Mouse (Mus musculus): ENCODE measurements around the gene Gna15. TPM values are rescaled to one million over a fixed set of nuclear protein-coding genes. Genes with fewer than 3 reads are reported as not detected.

The Gna15 gene
- polyA plus RNA-seq, 1 experiment from 2014 or later, result 7.3 TPM

GRCm38 (mm10) chr10:81564216-81564615 is 40.2 kb upstream of the Gna15 start:
- Histone ChIP-seq H3K9me3 (replicated peaks) (no peaks in the 10 kb centered on the region), H3K27ac (peak overlapping the region; percentile 37), H3K9ac (peak overlapping the region; percentile 24; the same call in 1 of the 2 replicates), H3K36me3 (peaks cover 50% of the 10 kb centered on the region), H3K4me1 (peaks cover 78% of the 10 kb centered on the region), H3K4me3 (peak overlapping the region; percentile 14; the same call in 1 of the 2 replicates), H3K4me2 (peak overlapping the region; percentile 43), H3K27me3 (replicated peaks) (peaks cover 9% of the 10 kb centered on the region)
- WGBS (ENCODE audit: insufficient replicate concordance), result 27% methylated on average over 10 of the region's 10 CpGs
- ATAC-seq, result no peak

DNA sequence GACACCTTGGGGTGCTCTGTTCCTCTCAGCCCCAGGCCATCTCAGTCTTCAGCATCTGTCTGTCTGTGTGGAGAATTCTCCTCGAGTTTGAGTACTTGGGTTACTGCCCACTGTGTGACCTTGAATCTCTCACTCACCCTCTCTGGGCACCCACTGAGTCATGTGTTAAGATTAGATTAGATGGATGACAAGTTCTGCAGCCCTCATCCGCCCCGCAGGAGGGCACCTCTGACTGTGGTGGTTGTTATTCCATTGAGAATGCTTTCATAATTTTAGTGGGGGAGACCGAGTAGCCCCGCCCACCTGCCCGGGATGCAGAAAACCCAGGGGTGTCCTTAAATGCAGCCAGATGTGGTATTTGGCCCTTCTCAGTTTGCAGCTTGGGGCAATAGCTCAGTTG is 39.5 kb upstream of the Gna15 start:
- Histone ChIP-seq H3K9ac (peak overlapping the region; percentile 24; the same call in 1 of the 2 replicates), H3K4me2 (peak overlapping the region; percentile 43), H3K36me3 (peaks cover 50% of the 10 kb centered on the region), H3K9me3 (replicated peaks) (no peaks in the 10 kb centered on the region), H3K27me3 (replicated peaks) (peaks cover 2% of the 10 kb centered on the region; the same call in 1 of the 2 replicates), H3K4me3 (0 out of 2 replicates have a peak overlapping the region, but pooled peaks have one; percentile 14), H3K27ac (peak overlapping the region; percentile 37; the same call in 1 of the 2 replicates), H3K4me1 (peaks cover 77% of the 10 kb centered on the region)
- WGBS (ENCODE audit: insufficient replicate concordance), result 26% methylated on average over 6 of the region's 6 CpGs
- no peak for ATAC-seq

DNA sequence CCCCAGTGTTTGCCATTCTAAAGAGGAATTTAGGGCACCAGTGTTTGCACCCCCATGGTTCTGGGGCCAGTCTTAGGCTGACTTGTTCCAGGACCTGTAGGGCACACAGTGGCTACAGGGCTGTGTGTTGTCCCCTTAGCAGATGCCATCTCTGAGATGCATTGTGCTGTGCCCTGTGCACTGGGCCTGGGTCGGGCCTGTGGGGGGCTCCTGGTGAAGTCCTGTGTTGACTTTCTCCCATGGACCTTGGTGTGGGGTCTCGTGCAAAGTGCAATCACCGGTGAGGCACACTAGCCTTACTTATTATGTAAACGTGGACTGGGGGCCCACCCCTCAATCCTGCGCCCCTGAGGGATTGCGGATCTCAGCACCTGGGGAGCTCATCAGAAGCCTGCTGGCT is 38.4 kb upstream of the Gna15 start:
- Histone ChIP-seq H3K27ac (peak overlapping the region; percentile 28; the same call in 1 of the 2 replicates), H3K4me3 (no peak overlapping the region), H3K27me3 (replicated peaks) (no peaks in the 10 kb centered on the region; the same call in 1 of the 2 replicates), H3K4me1 (peaks cover 69% of the 10 kb centered on the region), H3K9me3 (replicated peaks) (no peaks in the 10 kb centered on the region), H3K36me3 (peaks cover 50% of the 10 kb centered on the region), H3K4me2 (peak overlapping the region; percentile 12; the same call in 1 of the 2 replicates), H3K9ac (no peak overlapping the region; the same call in 1 of the 2 replicates)
- 62% methylated on average over 6 of the region's 6 CpGs for WGBS (ENCODE audit: insufficient replicate concordance)
- ATAC-seq, result no peak

DNA sequence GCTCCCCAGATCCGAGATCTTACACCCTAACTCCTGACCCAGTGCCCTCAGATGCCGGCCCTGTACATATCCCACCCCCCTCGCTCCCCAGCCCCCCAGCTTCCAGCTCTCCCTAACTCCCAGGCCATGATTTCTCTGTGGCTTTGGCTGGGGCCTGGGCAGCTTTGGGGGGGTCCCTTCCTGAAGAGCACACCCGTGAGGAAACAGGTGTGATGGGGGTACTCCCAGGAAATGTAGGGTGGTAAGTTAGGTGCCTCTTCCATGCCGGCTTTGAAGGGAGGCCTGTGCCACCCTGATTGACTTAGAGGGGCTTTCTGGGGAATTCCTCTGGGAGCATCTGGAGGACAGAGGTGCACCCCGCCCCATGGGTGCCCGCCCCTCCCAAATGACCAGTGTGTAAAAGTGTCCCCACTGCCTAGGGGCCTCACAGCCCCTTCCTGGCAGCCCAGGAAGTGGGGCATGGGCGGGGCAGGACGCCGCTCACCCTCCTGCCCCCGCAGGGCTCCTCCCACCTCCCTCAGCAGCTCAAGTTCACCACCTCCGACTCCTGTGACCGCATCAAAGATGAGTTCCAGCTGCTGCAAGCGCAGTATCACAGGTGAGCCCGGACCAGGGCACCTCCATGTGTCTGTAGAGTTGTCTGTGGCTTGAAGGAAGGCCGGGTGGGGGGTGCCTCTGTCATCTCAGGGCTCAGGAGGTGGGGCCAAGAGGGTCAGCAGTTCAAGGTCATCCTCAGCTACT is 36.9 kb upstream of the Gna15 start:
- ATAC-seq, result peak; percentile 6; the same call in 1 of the 2 replicates
- Histone ChIP-seq H3K9me3 (replicated peaks) (no peaks in the 10 kb centered on the region), H3K4me1 (peaks cover 69% of the 10 kb centered on the region)

DNA sequence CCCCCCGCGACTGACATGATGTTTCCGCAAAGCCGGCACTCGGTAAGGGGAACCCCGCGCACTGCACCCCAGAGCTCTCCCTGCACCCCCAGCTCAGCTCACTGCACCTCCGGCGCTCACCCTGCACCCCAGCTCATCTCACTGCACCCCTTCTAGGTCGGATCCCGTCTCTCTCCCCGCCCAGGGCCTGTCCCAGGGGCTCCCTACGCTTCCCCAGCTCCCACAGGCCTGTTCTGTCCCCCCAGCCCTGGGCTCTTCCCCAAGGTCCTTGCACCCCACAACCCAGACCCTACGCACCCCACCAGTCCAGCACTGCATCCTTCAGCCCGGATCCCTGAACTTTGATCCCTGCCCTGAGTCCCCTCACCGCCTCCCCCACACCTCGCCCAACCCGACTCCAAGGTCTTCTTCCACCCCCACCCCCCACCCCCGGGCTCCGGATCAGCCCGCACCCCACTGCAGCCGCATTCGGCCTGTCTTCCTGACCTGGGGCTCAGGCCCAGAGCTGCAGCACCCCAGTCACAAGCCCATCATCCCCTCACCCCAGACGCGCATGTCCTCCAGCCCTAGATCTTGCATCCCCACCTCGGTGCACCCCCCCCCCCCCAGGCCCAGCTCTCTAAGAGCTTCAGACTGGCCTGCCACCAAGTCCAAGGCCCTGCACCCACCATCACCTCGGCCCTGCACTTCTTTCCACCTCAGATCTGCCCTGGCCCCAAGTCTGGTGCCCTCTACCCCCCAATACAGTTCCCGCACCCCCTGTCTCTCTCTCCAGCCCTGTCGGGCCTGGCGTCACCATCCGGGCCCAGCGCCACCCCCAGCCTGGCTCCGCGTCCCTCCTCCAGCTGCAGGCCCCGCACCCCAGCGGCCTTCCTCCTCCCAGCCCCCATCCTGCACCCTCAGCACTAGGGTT is 35.9 kb upstream of the Gna15 start:
- Histone ChIP-seq H3K4me3 (peak overlapping the region; percentile 78), H3K36me3 (peaks cover 34% of the 10 kb centered on the region), H3K4me1 (peaks cover 61% of the 10 kb centered on the region), H3K9me3 (replicated peaks) (no peaks in the 10 kb centered on the region), H3K27ac (peak overlapping the region; percentile 83), H3K9ac (peak overlapping the region; percentile 89), H3K27me3 (replicated peaks) (no peaks in the 10 kb centered on the region), H3K4me2 (peak overlapping the region; percentile 93)
- peak; percentile 39 for ATAC-seq
- WGBS (ENCODE audit: insufficient replicate concordance), result 3% methylated on average over 34 of the region's 36 CpGs

More for the DNA sequence above, 36.9 kb upstream of the Gna15 start:
- Histone ChIP-seq H3K27me3 (replicated peaks) (no peaks in the 10 kb centered on the region), H3K9ac (peak overlapping the region; percentile 89), H3K27ac (peak overlapping the region; percentile 83), H3K4me2 (peak overlapping the region; percentile 93), H3K36me3 (peaks cover 44% of the 10 kb centered on the region), H3K4me3 (peak overlapping the region; percentile 78)
- WGBS (ENCODE audit: insufficient replicate concordance), result 6% methylated on average over 16 of the region's 16 CpGs

DNA sequence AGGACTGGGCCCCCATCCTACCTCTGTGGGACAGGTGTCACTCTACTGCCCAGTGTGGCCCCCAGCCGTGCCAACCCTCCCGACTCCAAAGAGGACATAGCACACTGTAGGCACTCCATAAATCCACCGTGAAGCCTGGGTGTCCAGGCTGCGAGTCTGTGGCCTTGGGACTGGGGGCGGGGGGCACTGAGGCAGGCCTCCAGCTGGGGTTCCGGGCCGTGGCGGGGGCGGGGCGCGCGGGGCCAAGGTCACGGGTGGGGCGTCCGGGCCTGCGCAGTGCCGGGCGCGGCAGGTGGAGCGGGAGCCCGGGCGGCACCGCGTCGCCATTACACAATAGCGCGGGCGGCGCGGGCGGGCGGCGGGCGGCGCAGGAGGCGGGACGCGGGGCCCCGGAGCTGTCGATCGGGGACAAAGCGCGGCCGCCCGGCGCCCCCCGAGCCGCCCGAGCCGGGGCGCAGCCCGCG is 35.2 kb upstream of the Gna15 start, which contains the start of gene Aes:
Gene Aes (plus strand): TSS at position 326 of the 464 bp plus-strand sequence.
- H3K9me3 ChIP-seq (replicated peaks), result no peaks in the 10 kb centered on the region
- no peaks in the 10 kb centered on the region for H3K27me3 ChIP-seq (replicated peaks)
- peaks cover 27% of the 10 kb centered on the region for H3K36me3 ChIP-seq
- peak within 1 kb of the TSS; percentile 89 for H3K9ac ChIP-seq
- peak within 1 kb of the TSS; percentile 93 for H3K4me2 ChIP-seq
- H3K4me3 ChIP-seq, result peak within 1 kb of the TSS; percentile 78
- ATAC-seq, result peak; percentile 66
- H3K27ac ChIP-seq, result peak within 1 kb of the TSS; percentile 83
- 1% methylated on average over 21 of the region's 53 CpGs for WGBS (ENCODE audit: insufficient replicate concordance)
- peaks cover 55% of the 10 kb centered on the region for H3K4me1 ChIP-seq

DNA sequence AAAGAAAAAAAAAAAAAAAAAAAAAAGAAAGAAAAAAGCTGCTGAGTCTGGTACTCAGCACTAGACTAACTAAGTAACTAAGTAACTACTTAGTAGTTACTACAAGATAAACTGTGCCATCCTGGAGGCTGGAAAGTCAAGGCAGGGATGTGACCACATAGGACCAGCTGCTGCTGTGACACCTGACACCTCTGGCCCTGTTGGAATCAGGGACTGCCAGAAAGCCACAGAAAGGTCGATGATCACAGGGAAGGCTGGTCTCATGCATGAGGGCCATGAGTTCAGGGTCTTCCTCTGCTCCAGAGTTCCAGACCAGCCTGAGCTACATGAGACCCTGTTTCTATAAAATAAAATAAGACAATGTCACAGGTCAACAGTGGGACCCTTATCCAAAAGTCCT is 33.5 kb upstream of the Gna15 start:
- Histone ChIP-seq H3K4me2 (no peak overlapping the region), H3K36me3 (peaks cover 14% of the 10 kb centered on the region), H3K27ac (no peak overlapping the region), H3K4me3 (no peak overlapping the region), H3K9ac (no peak overlapping the region), H3K9me3 (replicated peaks) (peaks cover 6% of the 10 kb centered on the region), H3K27me3 (replicated peaks) (no peaks in the 10 kb centered on the region), H3K4me1 (peaks cover 38% of the 10 kb centered on the region)
- ATAC-seq, result no peak
- WGBS (ENCODE audit: insufficient replicate concordance), result 35% methylated on average over 1 of the region's 1 CpGs

GRCm38 (mm10) chr10:81556282-81556681 is 32.3 kb upstream of the Gna15 start:
- WGBS (ENCODE audit: insufficient replicate concordance), result 67% methylated on average over 3 of the region's 3 CpGs

DNA sequence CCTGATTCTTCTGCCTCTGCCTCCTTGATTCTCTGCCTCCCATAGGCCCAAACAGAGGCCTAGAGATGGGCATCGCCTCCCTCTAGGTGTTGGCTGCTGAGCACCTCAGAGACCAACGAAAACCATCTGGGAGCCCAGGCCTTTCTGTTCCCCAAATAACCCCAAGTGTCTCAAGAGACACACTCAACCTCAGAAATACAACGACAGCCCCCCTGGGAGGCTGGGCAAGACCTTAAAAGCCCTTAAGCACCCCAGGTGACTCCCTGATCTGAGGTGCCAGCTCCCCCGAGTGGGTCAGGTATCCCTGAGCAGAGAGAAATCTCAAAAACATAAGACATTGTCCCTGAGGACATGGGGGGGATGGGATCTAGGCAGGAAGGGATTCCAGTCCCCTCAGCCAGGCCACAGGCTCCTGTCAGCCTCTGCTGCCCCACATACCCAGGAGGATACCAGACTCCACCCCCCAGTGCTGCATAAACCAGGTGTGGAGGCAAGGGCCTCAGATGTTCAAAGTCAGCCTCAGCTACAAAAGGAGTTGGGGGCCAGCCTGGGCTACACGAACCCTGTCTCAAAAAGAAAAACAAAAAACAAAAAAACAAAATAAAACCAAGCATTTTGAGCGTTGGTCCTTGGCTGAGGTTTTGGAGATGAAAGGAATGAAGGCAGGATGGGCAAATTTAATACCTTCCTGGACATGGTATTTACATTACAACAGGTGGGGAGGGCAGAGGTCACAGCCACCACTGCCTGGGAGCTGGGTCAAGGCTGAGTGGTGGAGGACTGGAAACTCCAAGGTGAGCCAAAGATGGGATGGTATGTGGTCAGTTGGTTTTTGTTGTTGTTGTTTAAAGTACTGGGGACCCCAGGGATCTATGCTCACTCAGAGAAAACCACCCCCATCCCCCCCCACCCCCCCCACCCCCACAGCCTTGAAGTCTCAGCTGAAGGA is 30.1 kb upstream of the Gna15 start:
- Histone ChIP-seq H3K4me2 (no peak overlapping the region), H3K27me3 (replicated peaks) (no peaks in the 10 kb centered on the region), H3K36me3 (no peaks in the 10 kb centered on the region), H3K9me3 (replicated peaks) (peaks cover 6% of the 10 kb centered on the region), H3K4me3 (no peak overlapping the region), H3K27ac (no peak overlapping the region), H3K4me1 (peaks cover 18% of the 10 kb centered on the region), H3K9ac (no peak overlapping the region)
- no peak for ATAC-seq
- 70% methylated on average over 6 of the region's 6 CpGs for WGBS (ENCODE audit: insufficient replicate concordance)

More at GRCm38 (mm10) chr10:81556282-81556681, 32.3 kb upstream of the Gna15 start:
- Histone ChIP-seq H3K9me3 (replicated peaks) (peaks cover 6% of the 10 kb centered on the region), H3K9ac (no peak overlapping the region), H3K27me3 (replicated peaks) (no peaks in the 10 kb centered on the region), H3K36me3 (peaks cover 2% of the 10 kb centered on the region; the same call in 1 of the 2 replicates), H3K4me2 (no peak overlapping the region), H3K27ac (no peak overlapping the region), H3K4me3 (no peak overlapping the region), H3K4me1 (peaks cover 33% of the 10 kb centered on the region)
- ATAC-seq, result no peak

DNA sequence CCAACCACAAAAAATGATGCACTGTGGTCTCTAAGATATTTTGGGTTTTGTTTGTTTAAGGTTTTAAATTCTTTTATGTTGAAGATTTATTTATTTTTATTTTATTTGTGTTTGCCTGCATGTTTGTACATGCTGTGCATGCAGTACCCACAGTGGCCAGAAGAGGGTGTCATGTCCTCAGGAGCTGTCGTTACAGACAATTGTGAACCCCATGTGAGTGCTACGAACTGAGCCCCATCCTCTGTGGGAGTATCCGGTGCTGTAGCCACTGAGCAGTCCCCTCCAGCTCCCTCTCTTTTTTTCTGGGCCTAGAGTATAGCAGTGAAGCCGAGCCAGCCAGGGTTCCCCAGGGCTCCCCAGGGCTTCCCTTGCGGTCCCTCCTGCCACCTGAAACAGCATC is 29.2 kb upstream of the Gna15 start:
- peaks cover 13% of the 10 kb centered on the region for H3K4me1 ChIP-seq
- no peaks in the 10 kb centered on the region for H3K36me3 ChIP-seq
- no peak overlapping the region for H3K27ac ChIP-seq
- ATAC-seq, result no peak
- 78% methylated on average over 5 of the region's 5 CpGs for WGBS (ENCODE audit: insufficient replicate concordance)
- H3K9me3 ChIP-seq (replicated peaks), result peaks cover 6% of the 10 kb centered on the region
- no peak overlapping the region for H3K4me3 ChIP-seq
- H3K9ac ChIP-seq, result no peak overlapping the region
- H3K27me3 ChIP-seq (replicated peaks), result no peaks in the 10 kb centered on the region
- no peak overlapping the region for H3K4me2 ChIP-seq

All from liver, embryonic 12.5 days (tissue).